Mouse (Mus musculus): ENCODE data around the gene 4933428G20Rik.

- TF ChIP-seq CTCF (IDR thresholded peaks at IDR 0.05; ENCODE audit: insufficient read depth, low read length) (peak; percentile 98), POLR2A (IDR thresholded peaks at IDR 0.05; ENCODE audit: borderline replicate concordance, extremely low read depth, low read depth, low read length) (no peak)
Measured at GRCm38 (mm10) chr11:97468639-97469287, 31.4 kb downstream of the 4933428G20Rik start.

Data from lung, adult 2 months (tissue).